In genomic region chr4:59413428-59413827, GRCm38 (mm10) we compare ENCODE assay signal across 11 mouse cellular contexts.
"Had no signal": no experiment of that assay in that cellular context is flagged by ENCODE, and none has a peak within 500 bp of the region (broad histone marks: within the 10 kb centered on the region; RNA-seq: fewer than 3 reads in every experiment).

No protein-coding gene starts in this region.

- DNase-seq: gastrocnemius, postnatal 14 days; gastrocnemius, postnatal 36 days; heart, adult 18-20 months; heart, postnatal 14 days; kidney, adult 18-20 months; kidney, adult 8-10 months; kidney, postnatal 10 days; kidney, postnatal 25 days; kidney, postnatal 4 days; liver; liver, embryonic 13.5 days had no signal
